Mouse (Mus musculus): ENCODE data around the gene Pold1.

The Pold1 gene

GRCm38 (mm10) chr7:44484109-44484508 is 64.5 kb downstream of the Pold1 start:
- DNase-seq = no peak

- DNase-seq = no peak
Observed at GRCm38 (mm10) chr7:44482836-44483435, 65.7 kb downstream of the Pold1 start.
